Mouse (Mus musculus): Measurements from ENCODE around the gene Wdr78. TPM values are rescaled to one million over a fixed set of nuclear protein-coding genes. Genes with fewer than 3 reads are reported as not detected.

Wdr78 gene
- polyA plus RNA-seq, 1 experiment, result 1.8 TPM

- H3K27me3 ChIP-seq (replicated peaks; ENCODE audit: control insufficient read depth, insufficient read depth, low read length), result no peaks in the 10 kb centered on the region
- peaks cover 12% of the 10 kb centered on the region; the same call in 1 of the 2 replicates for H3K4me1 ChIP-seq (ENCODE audit: control insufficient read depth, insufficient read depth, low read length)
- H3K4me3 ChIP-seq (ENCODE audit: insufficient read depth, low read depth, low read length), result no peak overlapping the region
- 25% methylated on average over 2 of the region's 2 CpGs for WGBS
- H3K27ac ChIP-seq (ENCODE audit: insufficient read depth, low read depth, low read length), result no peak overlapping the region
- DNase-seq, result no peak
- H3K36me3 ChIP-seq (ENCODE audit: control insufficient read depth, insufficient read depth, low read length), result no peaks in the 10 kb centered on the region
- TF ChIP-seq POLR2A (IDR thresholded peaks at IDR 0.05; ENCODE audit: low read depth, low read length), result no peak
- TF ChIP-seq CTCF (conservative IDR thresholded peaks at IDR 0.05; ENCODE audit: insufficient read depth, insufficient read length, low read depth, low read length), result no peak
These were observed 8.7 kb upstream of the Wdr78 start for GRCm38 (mm10) chr4:103123086-103123485.

- TF ChIP-seq CTCF (conservative IDR thresholded peaks at IDR 0.05; ENCODE audit: insufficient read depth, insufficient read length, low read depth, low read length) (no peak), POLR2A (IDR thresholded peaks at IDR 0.05; ENCODE audit: low read depth, low read length) (no peak)
- Histone ChIP-seq H3K27ac (ENCODE audit: insufficient read depth, low read depth, low read length) (no peak overlapping the region), H3K4me3 (ENCODE audit: insufficient read depth, low read depth, low read length) (no peak overlapping the region), H3K4me1 (ENCODE audit: control insufficient read depth, insufficient read depth, low read length) (peaks cover 12% of the 10 kb centered on the region; the same call in 1 of the 2 replicates), H3K27me3 (replicated peaks; ENCODE audit: control insufficient read depth, insufficient read depth, low read length) (no peaks in the 10 kb centered on the region), H3K36me3 (ENCODE audit: control insufficient read depth, insufficient read depth, low read length) (no peaks in the 10 kb centered on the region)
- DNase-seq, result no peak
- 67% methylated on average over 9 of the region's 9 CpGs for WGBS
These were observed 6.6 kb upstream of the Wdr78 start for GRCm38 (mm10) chr4:103120874-103121389.

- Histone ChIP-seq H3K36me3 (ENCODE audit: control insufficient read depth, insufficient read depth, low read length) (no peaks in the 10 kb centered on the region), H3K27me3 (replicated peaks; ENCODE audit: control insufficient read depth, insufficient read depth, low read length) (no peaks in the 10 kb centered on the region), H3K27ac (ENCODE audit: insufficient read depth, low read depth, low read length) (no peak overlapping the region), H3K4me3 (ENCODE audit: insufficient read depth, low read depth, low read length) (peak overlapping the region; percentile 100; the same call in 1 of the 2 replicates), H3K4me1 (ENCODE audit: control insufficient read depth, insufficient read depth, low read length) (peaks cover 14% of the 10 kb centered on the region; the same call in 1 of the 2 replicates)
- 6% methylated on average over 3 of the region's 3 CpGs for WGBS
- no peak for TF ChIP-seq POLR2A (IDR thresholded peaks at IDR 0.05; ENCODE audit: low read depth, low read length)
- no peak for TF ChIP-seq CTCF (conservative IDR thresholded peaks at IDR 0.05; ENCODE audit: insufficient read depth, insufficient read length, low read depth, low read length)
- no peak for DNase-seq
These were observed 6.0 kb upstream of the Wdr78 start for GRCm38 (mm10) chr4:103120395-103120794.

GRCm38 (mm10) chr4:103120028-103120384 is 5.7 kb upstream of the Wdr78 start:
- peaks cover 15% of the 10 kb centered on the region; the same call in 1 of the 2 replicates for H3K4me1 ChIP-seq (ENCODE audit: control insufficient read depth, insufficient read depth, low read length)
- H3K36me3 ChIP-seq (ENCODE audit: control insufficient read depth, insufficient read depth, low read length), result no peaks in the 10 kb centered on the region
- no peak for TF ChIP-seq POLR2A (IDR thresholded peaks at IDR 0.05; ENCODE audit: low read depth, low read length)
- no peak for TF ChIP-seq CTCF (conservative IDR thresholded peaks at IDR 0.05; ENCODE audit: insufficient read depth, insufficient read length, low read depth, low read length)
- DNase-seq, result no peak
- H3K4me3 ChIP-seq (ENCODE audit: insufficient read depth, low read depth, low read length), result peak overlapping the region; percentile 100
- 5% methylated on average over 4 of the region's 4 CpGs for WGBS
- no peaks in the 10 kb centered on the region for H3K27me3 ChIP-seq (replicated peaks; ENCODE audit: control insufficient read depth, insufficient read depth, low read length)
- peak overlapping the region; percentile 99 for H3K27ac ChIP-seq (ENCODE audit: insufficient read depth, low read depth, low read length)

- Histone ChIP-seq H3K36me3 (ENCODE audit: control insufficient read depth, insufficient read depth, low read length) (no peaks in the 10 kb centered on the region), H3K4me3 (ENCODE audit: insufficient read depth, low read depth, low read length) (peak overlapping the region; percentile 100), H3K4me1 (ENCODE audit: control insufficient read depth, insufficient read depth, low read length) (peaks cover 15% of the 10 kb centered on the region; the same call in 1 of the 2 replicates), H3K27ac (ENCODE audit: insufficient read depth, low read depth, low read length) (peak overlapping the region; percentile 99), H3K27me3 (replicated peaks; ENCODE audit: control insufficient read depth, insufficient read depth, low read length) (no peaks in the 10 kb centered on the region)
- TF ChIP-seq CTCF (conservative IDR thresholded peaks at IDR 0.05; ENCODE audit: insufficient read depth, insufficient read length, low read depth, low read length) (no peak), POLR2A (IDR thresholded peaks at IDR 0.05; ENCODE audit: low read depth, low read length) (peak; percentile 25)
- WGBS, result 1% methylated on average over 107 of the region's 111 CpGs
- peak; percentile 90 for DNase-seq
These were observed 5.1 kb upstream of the Wdr78 start for GRCm38 (mm10) chr4:103119229-103120027.

- WGBS, result 2% methylated on average over 15 of the region's 15 CpGs
- TF ChIP-seq CTCF (conservative IDR thresholded peaks at IDR 0.05; ENCODE audit: insufficient read depth, insufficient read length, low read depth, low read length), result no peak
- no peak for TF ChIP-seq POLR2A (IDR thresholded peaks at IDR 0.05; ENCODE audit: low read depth, low read length)
- no peak for DNase-seq
- no peaks in the 10 kb centered on the region for H3K27me3 ChIP-seq (replicated peaks; ENCODE audit: control insufficient read depth, insufficient read depth, low read length)
- H3K27ac ChIP-seq (ENCODE audit: insufficient read depth, low read depth, low read length), result peak overlapping the region; percentile 34; the same call in 1 of the 2 replicates
- H3K36me3 ChIP-seq (ENCODE audit: control insufficient read depth, insufficient read depth, low read length), result no peaks in the 10 kb centered on the region
- H3K4me3 ChIP-seq (ENCODE audit: insufficient read depth, low read depth, low read length), result peak overlapping the region; percentile 100
- H3K4me1 ChIP-seq (ENCODE audit: control insufficient read depth, insufficient read depth, low read length), result peaks cover 15% of the 10 kb centered on the region; the same call in 1 of the 2 replicates
These were observed 4.5 kb upstream of the Wdr78 start for GRCm38 (mm10) chr4:103118888-103119228.

GRCm38 (mm10) chr4:103113402-103113801 is 953 bp downstream of the Wdr78 start:
- peak; percentile 14 for DNase-seq
- H3K36me3 ChIP-seq (ENCODE audit: control insufficient read depth, insufficient read depth, low read length), result peaks cover 1% of the 10 kb centered on the region; the same call in 1 of the 2 replicates
- 5% methylated on average over 11 of the region's 11 CpGs for WGBS
- peak overlapping the region; percentile 82 for H3K4me3 ChIP-seq (ENCODE audit: insufficient read depth, low read depth, low read length)
- H3K27ac ChIP-seq (ENCODE audit: insufficient read depth, low read depth, low read length), result 0 out of 2 replicates have a peak overlapping the region, but pooled peaks have one; percentile 22
- H3K27me3 ChIP-seq (replicated peaks; ENCODE audit: control insufficient read depth, insufficient read depth, low read length), result no peaks in the 10 kb centered on the region
- no peak for TF ChIP-seq POLR2A (IDR thresholded peaks at IDR 0.05; ENCODE audit: low read depth, low read length)
- TF ChIP-seq CTCF (conservative IDR thresholded peaks at IDR 0.05; ENCODE audit: insufficient read depth, insufficient read length, low read depth, low read length), result no peak
- H3K4me1 ChIP-seq (ENCODE audit: control insufficient read depth, insufficient read depth, low read length), result peaks cover 12% of the 10 kb centered on the region; the same call in 1 of the 2 replicates

Data from kidney, adult 2 months (tissue).